Mouse (Mus musculus) naive thymus-derived CD4-positive, alpha-beta T cell, adult 2 months (primary cell): ENCODE measurements around the gene Olfr1392.
"Not testable (repeated sequence)": the region's sequence is repeated elsewhere in the genome, so short reads cannot be mapped to it uniquely, and the experiment has no call there.

ENCODE experiments used
- DNase-seq: peaks from one replicate; pipeline ENCODE4 v3.0.0-alpha.2; 2011; ENCODE audit warnings: low read depth

The Olfr1392 gene

DNA sequence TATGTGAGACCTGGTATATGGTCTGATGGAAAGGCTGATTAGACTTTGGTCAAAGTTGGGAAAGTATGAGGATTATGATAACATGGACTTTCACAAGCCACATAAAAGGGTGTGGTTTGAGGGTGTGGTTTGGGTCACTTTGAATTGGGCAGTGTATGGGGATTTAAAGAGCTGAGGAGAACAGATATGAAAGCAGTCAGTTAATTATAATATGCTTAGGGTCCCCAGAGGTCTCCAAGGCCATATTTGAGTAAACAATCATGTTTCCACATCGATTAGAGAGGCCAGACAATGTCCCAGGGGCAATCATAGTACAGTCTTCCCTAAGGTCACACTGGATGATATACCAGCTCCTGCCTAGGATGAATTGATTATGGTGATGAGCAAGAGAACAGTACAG, at the start of gene Olfr1392:
Olfr1392 (plus strand) TSS at position 301 of the 400 bp plus-strand sequence.
- not testable (repeated sequence) for DNase-seq

DNA sequence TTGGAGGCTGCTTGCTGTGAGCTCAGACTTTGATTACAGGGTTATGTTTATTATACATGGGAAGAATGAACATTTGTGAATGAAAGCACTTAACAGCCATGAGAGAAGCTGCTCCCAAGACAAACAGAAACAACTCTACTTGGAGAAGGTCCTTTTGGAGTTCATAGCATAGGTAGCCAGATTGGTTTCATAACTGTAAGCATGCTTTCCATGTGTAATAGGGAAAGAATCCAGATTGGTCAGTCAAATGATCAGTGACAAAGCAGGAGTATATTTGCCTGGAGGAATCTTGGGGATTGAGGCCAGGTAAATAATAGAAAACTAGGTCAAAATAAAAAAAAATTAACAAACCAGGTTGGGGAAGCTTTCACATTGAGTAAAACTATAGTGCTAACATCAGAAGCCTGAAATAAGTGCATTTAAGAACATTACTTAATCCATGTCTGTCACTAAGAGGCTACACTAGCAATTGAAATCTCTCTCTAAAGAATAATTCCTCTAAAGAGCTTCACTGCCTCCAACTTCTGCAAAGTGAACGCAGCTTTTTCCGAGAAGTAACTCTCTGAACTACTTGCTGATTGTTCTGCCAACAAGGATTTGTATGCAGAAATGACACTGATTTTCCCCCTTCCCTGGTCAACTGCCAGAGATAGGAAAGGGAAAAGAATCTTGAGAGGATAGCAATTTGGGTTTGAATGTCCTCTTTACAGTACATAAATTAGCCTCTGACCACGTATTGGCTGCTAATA, 49.4 kb upstream of the Olfr1392 start:
- DNase-seq, result no peak

DNA sequence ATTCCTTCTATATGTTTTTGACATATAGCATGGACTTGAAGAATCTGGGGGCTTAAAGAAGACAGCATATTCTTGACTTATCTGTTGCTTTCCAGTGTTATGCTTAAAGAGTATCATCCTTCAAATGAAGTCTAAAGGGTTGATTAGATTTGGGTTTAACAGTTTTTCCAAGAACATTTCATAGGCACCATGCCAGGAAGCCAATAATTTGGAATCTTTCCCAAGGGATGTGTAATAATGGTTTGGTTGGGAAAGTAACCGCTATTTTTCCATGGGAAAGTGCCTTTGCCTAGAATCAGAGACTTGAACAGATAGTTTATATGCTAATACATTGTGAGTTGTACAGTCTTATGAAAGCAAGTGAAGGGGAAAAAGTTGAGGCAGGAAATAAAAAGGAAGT, 48.2 kb upstream of the Olfr1392 start:
- no peak for DNase-seq

DNA sequence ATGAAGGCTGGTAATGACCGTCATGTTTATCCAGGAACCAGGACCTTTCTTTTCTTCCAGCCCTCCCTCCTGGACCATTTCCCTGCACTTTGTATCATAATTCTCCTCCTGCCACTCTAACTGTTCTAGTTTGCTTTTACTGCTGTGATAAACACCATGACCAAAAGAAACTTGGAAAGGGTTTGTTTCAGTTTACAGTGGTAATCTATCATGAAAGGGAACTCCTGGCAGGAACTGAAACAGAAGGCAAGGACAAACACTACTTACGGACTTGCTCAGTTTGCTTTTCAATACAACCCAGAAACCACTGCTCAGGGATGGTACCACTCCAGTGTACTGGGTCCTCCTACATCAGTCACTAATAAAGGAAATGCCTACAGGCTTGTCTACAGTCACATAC, 47.5 kb upstream of the Olfr1392 start:
- no peak for DNase-seq

DNA sequence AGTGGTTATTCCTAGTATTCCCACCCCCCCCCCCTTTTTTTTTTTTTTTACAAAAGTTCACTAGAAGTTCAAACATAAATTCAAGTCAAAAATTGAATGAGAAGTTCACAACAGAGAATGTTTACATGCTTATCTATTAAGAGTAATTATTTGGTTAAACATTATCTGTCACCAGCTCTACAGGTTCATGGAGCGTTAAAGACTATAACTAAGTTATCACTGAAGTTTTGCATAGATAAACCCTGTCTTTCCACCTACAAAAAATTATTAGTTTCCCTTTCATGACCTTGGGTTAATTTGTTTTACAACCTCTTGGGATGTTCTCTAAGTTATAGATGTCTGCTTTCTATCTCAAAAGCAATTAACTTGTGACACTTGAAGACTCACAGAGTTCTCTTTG, 44.8 kb upstream of the Olfr1392 start:
- DNase-seq, result no peak

DNA sequence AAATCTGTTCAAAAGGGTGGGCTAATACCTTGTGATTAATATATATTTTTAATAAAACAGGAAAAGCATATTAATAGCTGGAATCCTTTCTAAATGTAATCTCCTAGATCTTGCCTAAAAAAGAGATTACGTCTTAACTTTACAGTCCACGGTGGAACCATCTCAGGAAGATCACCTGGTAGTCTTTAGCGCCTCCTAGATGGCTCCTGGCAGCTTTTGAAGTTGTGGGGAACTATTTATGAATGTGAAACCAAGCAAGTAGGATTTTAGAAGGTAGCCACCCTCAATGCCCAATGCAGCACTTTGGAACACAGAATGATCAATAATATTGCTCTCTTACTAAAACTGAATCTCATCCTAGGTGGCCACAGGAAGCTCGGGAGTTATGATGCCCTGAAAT, 44.2 kb upstream of the Olfr1392 start:
- DNase-seq, result no peak

DNA sequence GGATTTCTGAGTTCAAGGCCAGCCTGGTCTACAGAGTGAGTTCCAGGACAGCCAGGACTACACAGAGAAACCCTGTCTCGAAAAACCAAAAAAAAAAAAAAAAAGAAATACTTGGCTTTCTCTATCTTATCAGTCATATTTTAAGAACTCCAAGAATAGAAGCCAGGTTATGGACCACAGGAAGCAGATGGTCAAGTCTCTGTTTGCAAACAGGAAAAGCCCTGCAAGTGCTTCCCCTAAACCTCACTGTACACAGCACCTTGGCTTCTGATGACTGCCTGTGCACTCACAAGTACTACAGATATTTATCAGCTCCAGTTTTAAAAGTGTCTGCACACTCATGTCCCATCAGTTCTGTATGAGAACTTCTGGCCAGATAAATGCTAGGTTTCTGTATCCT, 43.6 kb upstream of the Olfr1392 start:
- DNase-seq, result no peak

DNA sequence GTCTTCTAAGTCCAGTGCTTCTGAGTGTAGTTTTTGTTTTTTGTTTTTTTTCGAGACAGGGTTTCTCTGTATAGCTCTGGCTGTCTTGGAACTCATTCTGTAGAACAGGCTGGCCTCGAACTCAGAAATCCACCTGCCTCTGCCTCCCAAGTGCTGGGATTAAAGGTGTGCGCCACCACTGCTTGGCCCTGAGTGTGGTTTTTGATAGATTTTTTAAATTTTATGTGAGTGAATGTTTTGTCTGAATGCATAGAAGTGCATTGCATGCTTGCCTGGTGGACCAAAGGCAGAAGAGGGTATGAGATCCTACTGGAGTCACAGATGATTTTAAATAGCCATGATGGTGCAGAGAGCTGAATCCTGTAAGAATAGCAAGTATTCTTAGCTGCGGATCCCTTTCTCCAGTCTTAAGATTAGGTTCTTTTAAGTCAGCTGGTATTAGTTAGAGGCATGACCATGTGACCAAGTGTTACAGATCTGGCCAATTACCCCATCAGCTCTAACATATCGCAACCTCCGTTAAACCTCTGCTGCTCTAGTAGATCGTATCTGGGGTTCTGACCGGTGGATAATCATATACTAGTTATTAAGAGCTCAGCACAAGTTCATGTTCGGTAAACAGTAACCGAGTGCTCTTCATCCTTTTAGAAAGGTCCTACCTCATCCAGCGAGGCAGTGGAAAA, 42.0 kb upstream of the Olfr1392 start:
- no peak for DNase-seq

DNA sequence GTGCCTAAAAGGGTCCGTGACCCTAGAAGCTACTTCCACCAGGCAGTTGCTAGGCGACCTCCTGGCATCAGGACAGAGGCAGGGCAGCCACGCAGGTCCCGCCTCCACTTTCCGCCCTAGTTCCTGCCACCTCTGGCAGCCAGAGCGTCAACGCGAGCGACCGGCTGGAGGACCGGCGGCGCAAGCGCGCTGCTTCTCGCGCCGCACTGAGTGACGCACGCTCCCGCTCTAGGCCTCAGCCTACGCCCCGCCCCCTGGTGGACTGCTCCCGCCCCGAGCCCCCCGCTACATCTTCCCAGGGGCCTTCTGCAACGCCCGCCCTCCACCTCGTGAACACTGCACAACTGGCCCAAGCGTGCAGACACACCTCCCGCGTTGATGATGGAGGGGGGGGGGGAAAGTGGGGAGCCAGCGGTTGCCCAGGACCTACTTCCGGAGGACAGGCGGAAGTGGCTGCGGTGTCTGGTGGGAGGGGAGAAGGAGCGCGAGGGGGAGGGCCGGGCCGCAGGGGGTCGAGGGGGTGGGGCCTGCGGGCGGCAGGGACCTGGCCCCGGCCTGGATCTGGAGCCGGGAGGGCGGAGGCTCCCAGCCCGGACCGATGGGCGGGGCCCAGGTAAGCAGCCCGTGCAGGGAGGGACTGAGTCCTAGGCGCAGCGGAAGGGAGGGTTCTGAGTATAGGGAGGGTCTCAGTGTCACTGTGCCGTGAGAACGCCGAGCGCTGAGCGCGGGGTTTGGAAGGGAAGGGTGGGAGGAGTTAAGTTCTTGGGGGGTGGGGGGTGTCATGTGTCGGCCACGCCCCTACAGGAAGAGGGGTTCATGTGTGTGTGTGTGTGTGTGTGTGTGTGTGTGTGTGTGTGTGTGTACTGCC, 41.1 kb upstream of the Olfr1392 start, which contains the start of gene Mgat1:
Mgat1 (plus strand) TSS at position 465 of the 868 bp plus-strand sequence.
- peak; percentile 96 for DNase-seq

DNA sequence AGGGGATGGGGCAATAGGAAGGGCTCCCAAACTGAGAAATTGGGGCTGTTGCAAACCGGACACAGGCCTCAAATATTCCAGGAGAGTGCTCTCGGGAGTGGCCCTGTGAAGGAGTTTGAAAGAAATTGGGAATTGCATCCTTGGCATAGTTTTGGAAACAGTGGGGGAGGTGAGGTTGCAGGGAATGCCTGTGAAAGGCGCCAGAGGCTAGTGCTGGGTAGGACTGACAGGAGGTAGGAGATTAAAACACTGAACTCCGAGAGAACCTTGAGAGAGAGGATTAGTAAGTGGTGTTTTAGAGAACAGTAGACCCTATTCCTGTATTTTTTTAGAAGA, 40.5 kb upstream of the Olfr1392 start:
- no peak for DNase-seq

DNA sequence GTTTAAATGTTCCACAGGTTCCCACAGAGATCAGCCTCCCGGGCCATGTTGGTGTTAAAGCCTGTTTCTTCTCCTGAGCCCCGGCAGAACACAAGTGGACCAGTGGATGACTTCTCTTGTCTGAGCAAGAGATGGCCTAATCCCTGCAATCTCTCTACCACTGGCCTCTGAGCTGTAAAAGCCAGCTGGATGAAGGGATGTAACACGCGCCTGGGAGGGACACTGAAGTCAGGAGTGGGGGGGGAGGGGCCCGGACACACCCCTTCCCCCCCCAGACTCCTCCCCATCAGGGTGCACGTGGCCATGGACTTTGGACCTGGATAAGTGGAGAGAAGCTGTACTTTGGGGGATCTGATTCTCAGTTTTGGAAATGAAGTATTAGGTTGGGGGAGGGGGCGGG, 39.9 kb upstream of the Olfr1392 start:
- no peak for DNase-seq

DNA sequence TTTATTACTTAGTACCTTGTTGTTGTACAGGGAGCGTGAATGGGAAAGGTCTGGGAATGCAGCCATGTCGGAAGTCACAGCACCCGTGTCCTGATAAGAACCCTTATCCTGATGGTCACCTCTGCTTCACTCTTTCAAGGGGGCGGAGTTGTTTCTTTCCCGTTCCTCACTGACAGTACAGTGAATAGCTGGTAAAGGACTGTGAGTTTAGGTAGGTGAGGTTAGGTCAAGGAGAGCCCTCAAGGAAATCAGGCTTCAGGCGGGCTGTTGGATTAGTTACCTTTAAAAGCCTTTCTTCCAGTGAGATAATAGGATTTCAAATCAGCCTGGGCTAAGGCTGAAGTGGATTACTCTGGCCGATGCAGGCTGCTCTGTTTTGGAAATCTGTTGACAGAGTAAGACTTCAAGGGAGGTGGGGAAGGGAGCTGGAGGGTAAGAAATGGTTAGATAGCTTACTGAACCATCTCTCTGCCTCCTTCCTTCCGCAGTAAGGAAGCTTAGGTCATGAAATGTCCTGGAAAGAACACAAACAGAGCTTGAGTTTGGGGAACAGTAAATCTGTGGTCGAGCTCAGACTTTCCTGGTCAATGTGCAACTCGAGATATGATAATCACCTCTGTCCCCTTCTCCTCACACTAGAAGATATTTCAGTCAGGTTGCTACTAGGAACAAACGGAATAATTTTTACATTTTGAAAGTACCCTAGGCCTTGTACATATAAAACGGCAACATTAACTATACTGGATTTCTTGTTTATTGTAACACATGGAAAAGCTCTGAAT, 39.3 kb upstream of the Olfr1392 start:
- peak; percentile 18 for DNase-seq

DNA sequence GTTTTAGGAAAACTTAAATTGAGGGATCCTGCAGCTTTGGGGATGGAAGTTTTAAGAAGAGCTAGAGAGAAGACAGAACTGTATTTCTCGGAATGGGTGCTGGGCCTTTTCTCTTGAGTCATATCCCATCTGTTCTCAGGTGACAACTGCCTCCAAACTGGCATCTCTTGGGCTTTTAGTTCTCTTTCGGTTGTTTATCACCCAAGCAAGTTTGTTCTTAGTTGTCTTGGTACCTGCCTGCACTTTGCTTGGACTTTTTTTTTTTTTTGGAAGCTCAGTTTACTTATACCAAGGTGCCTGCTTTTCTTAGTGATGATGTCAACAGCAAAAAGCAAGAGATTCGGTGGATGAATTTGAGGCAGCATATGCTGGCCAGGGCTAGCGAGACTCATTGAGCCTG, 38.6 kb upstream of the Olfr1392 start:
- no peak for DNase-seq

DNA sequence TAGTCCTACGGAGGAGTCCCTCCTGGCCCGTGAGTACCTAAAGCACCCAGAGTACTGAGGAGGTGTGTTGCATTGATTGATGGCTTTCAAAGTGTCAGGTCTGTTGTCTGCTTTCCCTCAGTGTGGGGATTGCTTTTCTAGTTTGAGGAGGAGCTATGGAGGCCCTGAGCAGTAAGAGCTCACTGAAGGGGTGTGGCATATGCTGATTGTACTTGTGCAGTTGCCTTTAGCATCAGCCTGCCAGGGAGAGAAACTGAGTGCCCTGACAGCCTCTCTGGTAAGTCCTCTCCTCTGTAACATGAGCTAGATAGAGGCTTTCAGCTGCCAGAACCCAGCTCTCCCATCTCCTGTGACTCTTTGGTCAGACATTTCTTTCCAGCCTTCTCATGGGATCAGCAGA, 37.8 kb upstream of the Olfr1392 start:
- peak; percentile 58 for DNase-seq

DNA sequence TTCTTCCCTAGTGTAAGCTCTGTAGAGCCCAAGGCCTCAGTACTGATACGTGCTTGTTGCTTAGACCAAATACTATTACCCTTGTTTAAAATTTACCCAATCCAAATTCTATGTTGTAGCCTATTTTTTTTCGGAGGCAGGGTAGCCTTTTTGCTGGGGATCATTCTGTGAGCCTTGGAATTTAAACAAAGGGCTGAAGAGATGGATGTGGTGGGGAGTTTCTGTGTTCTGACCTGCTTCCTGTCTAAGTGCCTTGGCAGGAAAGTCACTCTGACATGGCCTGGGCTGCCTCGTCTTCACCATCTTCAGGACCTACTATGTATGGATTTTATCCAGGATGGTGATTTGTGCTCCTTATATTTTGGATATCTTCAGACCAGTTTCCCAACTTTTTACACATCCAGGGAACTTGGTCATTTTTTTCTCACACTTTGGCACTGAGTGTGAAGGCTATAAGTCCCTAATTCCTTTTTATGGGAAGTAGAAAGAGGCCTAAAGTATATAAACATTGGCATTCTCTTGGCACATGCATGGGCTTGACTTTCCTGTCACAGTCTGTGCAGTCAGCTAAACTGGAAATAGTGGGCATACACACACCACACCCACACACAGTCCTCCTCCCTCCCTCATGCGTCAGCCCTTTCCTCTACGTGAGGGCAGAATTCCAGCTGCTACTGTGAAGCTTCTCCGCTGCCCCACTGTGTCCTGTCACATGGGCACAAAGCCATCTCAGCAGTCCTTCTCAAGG, 36.7 kb upstream of the Olfr1392 start:
- peak; percentile 58 for DNase-seq

DNA sequence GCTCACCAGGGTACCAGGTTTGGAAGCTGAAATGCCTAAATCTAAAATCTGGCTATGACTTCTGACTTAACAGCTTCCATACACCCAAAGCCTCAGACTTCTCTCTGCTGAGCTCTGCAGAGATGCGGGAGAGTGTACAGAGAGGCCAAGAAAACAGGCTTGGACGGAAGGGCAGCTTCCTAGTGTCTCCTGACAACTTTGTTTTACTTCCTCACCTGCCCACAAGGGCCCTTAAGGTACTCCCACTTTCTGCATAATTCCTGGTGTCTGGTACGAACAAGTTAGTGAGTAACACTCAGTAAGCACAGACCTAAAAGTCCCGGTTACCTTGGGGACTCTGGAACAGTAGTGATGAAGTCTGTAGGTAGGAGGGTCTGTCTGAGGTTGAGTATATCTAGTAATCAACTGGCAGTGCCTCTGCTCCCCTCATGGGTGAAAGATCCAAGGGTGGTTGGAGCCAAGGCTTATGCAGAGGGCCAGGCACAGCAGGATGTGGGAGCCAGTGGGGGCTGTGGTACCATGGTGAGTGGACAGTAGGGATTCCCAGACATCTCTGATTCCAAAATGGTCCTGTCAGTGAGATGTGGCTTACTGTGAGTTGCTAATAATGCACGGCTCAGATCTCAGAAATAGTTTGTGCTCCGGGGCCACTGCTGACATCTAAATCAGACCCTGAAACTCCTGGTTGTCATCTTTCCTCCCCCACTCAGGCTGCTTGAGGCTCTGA, 35.9 kb upstream of the Olfr1392 start:
- DNase-seq, result peak; percentile 46

DNA sequence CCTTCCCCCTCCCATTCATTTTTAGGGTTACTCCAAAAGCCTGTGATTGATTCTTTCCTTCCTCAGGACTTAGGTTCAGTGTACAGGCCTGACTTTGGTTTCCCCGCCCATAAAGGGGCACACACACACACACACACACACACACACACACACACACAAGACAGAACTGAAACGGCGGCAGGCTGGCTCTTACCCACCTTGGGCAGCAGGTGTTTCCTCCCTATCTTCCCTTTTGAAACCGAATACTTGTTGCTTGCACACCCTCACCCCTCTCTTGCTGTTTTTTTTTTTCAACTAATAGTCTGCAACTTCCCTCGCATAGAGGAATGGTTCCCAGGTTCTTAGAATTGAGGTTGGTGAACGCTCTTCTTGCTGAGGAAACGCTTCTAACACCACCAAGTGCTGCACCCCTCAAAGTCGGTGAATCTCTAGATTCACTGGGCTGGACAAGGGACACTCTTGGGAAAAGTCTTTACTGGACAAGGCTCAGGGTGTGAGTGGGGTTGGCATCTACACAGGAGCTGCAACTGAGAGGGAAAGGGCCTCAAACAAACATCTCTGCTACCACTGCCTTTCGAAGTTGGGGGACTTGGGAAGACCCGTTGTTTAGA, 35.2 kb upstream of the Olfr1392 start:
- DNase-seq, result peak; percentile 82

DNA sequence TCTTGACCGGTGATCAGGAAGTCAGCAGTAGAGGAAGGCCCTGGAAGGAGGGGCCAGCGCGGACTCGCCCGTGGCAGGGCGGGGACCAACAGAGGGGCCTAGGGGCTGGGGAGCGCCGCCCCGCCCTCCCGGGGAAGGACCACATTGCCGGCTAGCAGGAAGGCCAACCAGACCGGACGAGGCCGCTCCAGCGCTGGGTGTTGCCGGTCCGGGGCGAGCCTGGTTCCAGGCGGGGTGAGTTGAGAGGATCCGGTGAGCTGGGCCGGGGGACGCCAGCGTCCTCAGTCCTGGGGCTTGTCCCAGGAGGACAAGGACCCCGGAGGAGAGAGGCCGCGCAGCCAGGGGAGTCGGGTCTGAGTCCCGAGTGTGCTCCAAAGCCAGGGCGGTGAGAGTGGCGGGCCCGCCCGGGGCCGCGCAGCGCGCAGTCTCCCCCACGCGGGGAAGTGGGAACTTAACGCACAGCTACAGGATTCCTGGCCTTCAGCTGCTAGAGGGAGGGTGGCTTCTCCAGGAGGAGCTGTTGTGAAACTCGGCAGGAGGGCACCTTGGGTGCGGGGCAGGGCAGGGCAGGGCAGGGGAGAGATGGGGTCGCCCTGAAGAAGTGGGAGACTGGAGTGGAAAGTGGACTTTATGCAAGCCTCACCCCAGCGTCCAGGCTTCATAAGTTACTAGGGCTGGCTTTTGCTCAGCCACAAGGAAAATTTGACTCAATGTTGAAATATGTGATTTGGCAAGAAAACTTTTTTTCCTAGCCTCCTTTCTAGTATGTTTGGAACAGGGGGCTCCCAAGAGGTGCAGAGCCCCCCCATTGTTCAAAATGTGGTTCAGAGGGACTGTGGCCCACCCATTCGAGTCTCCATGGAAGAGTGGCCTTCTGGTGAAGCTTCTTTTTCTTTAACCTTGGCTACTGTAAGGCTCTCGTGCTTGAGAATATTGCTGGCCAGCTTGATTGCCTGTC, 34.4 kb upstream of the Olfr1392 start:
- peak; percentile 65 for DNase-seq

DNA sequence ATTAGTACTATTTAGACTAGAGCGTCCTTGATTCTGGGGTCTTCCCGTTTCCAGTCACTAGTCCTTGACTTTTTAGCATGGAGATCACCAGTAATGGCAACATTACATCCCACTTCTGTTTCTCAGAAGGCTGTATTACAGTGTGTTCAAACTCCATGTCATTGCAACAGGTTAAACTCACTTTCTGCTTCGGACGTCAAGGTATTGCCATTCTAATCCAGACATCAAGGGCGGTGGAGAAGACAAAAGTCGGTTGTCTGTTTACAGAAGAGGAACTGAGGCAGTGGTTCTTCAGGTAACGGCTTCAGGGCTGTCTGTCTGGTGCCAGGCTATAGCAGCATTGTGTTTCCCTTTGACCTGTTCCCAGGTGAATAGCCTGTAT, 33.7 kb upstream of the Olfr1392 start:
- peak; percentile 33 for DNase-seq
